Mouse (Mus musculus) bone marrow, adult 2 months (tissue): ENCODE results near the gene Iqcd. TPM values are rescaled to one million over a fixed set of nuclear protein-coding genes. Genes with fewer than 3 reads are reported as not detected.

ENCODE experiments used
- H3K27ac ChIP-seq: fragments of 200-500 bp; 2 replicates; pipeline ENCODE4 v1.5.1; 2012; ENCODE audit warnings: low read depth, mild to moderate bottlenecking, control low read depth, inconsistent platforms, low read length; ENCODE audit not compliant: control insufficient read depth, poor library complexity, insufficient read depth
- H3K4me1 ChIP-seq: fragments of 200-500 bp; 2 replicates; pipeline ENCODE4 v1.6.1; 2011; ENCODE audit warnings: low read length; ENCODE audit not compliant: control insufficient read depth, insufficient read depth
- H3K4me3 ChIP-seq: fragments of 200-500 bp; replicated peaks from 2 replicates; pipeline ENCODE3; 2011; ENCODE audit warnings: mild to moderate bottlenecking, low read depth, low read length, control low read depth; ENCODE audit not compliant: control insufficient read depth
- CTCF ChIP-seq: fragments of 200-500 bp; IDR thresholded peaks from 2 replicates; pipeline ENCODE4 v1.5.1; 2011; ENCODE audit warnings: low read length, control low read depth; ENCODE audit not compliant: control insufficient read depth, insufficient read depth
- POLR2A ChIP-seq: fragments of 200-500 bp; IDR thresholded peaks from 2 replicates; pipeline ENCODE4 v1.6.1; 2011; ENCODE audit warnings: low read depth, mild to moderate bottlenecking, control low read depth, low read length, borderline replicate concordance; ENCODE audit not compliant: control insufficient read depth
- WGBS: fragments of 180-500 bp; shearing (Covaris S2); methylation state at CpG from one replicate; pipeline ENCODE4 v1.1.7; 2018; 5-methylcytosine and 5-hydroxymethylcytosine counted together
- polyA plus RNA-seq: library from polyadenylated mRNA; stranded (reverse); fragments of >200 nt; gene quantifications from 2 replicates; pipeline ENCODE4 v1.2.4, GENCODE M21; 2011; ENCODE audit warnings: low replicate concordance; ENCODE audit not compliant: missing spikeins, insufficient read depth, insufficient read length

Gene Iqcd
- polyA plus RNA-seq, 1 experiment = 7.2 TPM

DNA sequence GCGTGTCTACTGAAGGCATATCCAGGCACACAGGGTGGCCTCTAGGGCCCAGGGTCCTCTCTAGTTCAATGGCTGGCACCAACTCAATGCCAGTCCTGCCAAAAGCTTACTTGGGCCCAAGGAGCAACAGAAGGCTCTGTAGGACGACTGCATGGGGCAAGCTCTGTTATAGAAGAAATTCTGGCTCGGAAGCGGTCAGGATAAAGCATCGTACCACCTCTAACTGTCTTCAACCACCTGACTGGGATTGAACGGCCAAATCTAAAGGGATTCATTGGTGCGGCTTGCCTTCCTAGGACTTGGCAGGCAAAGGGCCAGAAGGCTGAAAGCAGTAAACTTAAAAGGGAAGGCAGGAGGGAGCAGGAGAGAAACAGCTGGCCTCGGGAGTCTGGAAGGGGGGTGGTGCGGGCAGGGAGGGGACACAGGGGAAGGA is 20.5 kb upstream of the Iqcd start:
- TF ChIP-seq CTCF (no peak), POLR2A (no peak)
- Histone ChIP-seq H3K4me3 (no peak overlapping the region), H3K4me1 (peaks cover 2% of the 10 kb centered on the region), H3K27ac (no peak overlapping the region)
- 93% methylated on average over 9 of the region's 9 CpGs for WGBS

DNA sequence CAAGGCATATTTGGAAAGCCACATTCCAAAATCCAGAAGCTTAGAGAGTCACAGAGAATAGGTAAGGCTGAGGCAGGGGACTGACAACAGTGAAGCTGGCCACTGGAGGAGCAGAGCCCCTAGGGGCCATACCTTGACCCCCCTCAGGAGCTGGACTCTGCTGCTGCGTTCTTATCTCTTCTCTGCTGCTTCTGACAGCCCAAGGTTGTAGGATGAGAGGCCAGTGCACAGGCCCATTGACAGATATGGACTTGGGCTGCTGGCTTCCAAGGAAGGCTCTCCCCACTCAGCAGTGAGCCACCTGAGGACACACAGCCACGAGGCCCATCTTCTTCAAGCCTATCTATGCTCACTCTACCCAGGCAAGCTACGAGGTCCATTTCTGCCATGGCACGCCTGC is 19.9 kb upstream of the Iqcd start:
- Histone ChIP-seq H3K4me1 (peaks cover 2% of the 10 kb centered on the region), H3K4me3 (no peak overlapping the region), H3K27ac (no peak overlapping the region)
- no peak for TF ChIP-seq CTCF
- TF ChIP-seq POLR2A = no peak
- WGBS = 83% methylated on average over 4 of the region's 4 CpGs

DNA sequence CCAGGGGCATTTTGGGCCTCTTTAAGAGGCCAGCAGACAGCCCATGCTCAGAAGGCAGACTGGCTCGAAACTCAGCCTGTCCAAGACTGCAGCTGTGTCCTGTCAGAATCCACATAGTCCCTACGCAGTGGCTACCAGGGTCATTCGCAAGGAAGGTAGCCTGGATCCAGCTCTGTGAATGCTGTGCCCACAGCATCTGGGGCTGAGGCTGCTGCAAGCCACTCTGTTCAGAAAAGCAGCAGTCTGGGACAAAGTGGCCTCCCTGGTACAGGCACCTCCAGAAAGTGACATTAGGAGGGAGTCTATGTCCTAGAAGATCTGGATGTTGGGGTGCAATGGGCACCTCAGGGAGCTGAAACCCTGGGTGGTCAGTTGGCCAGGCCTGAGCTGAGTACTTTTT is 19.0 kb upstream of the Iqcd start:
- TF ChIP-seq CTCF = no peak
- Histone ChIP-seq H3K27ac (peak overlapping the region; percentile 33; the same call in 1 of the 2 replicates), H3K4me3 (no peak overlapping the region), H3K4me1 (peaks cover 2% of the 10 kb centered on the region)
- WGBS = 96% methylated on average over 3 of the region's 3 CpGs

DNA sequence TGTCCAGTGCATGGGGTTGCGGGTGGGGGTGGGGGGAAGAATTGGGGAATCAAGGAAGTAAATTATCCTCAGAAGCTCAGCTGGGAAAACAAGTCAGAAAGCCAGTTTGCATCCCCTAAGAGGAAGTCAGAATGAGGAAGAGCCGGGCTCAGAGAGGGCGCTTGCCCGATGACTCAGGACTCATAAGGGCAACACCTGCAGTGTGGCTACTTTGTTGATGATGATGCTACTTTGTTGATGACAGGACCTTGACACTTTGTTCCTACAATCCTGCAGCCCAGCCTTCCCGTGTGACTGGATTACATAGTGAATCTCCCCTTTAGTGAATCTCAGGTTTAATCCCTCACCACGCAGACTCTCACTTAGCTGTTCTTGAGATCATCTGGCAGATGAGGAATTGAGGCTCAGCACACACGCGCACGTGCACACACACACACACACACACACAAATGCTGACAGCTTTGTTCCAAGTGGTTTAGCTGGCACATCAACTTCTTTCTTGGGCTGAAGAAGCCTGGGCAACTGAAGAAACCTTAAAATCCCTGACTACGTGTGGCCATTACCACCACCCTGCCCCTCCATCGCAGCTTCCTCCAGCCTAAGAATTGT is 18.4 kb upstream of the Iqcd start:
- H3K4me1 ChIP-seq = peaks cover 2% of the 10 kb centered on the region
- peak overlapping the region; percentile 59; the same call in 1 of the 2 replicates for H3K27ac ChIP-seq
- no peak overlapping the region for H3K4me3 ChIP-seq
- TF ChIP-seq POLR2A (no peak), CTCF (no peak)
- WGBS = 37% methylated on average over 11 of the region's 11 CpGs

DNA sequence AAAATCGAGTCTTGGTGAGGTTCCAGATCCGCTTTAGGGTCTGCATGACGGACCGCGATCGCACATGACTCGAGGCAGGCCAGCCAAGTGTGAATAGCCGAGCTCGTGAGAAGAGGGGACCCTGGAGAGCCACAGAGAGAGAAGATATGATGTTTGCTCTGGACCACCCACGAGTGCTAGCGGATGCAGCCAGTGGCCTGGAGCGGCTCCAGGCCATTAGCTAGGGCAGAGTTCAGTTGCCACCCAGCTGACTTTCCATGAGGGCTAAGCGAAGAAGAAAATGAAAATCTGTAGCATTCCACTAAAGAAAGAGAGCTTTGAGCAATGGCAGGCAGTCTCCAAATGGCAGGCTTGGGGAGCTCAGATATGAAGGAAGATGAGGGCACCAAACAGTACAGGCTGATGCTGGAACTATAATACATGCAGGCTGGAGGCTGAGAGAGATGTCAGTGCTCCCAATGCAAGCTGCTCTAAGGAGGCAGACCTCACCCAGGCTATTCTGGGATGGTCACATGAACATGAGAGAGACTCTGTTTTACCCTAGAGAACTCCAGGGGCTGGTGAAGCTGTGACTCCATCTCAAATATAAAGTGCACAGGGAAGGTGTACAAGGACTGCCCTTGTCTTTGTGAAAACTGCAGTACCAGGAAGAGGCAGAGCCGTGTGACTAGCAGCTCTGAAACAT is 17.6 kb upstream of the Iqcd start:
- no peak overlapping the region for H3K4me3 ChIP-seq
- H3K4me1 ChIP-seq = peaks cover 2% of the 10 kb centered on the region
- no peak overlapping the region for H3K27ac ChIP-seq
- TF ChIP-seq POLR2A (0 out of 2 replicates have a peak, but pooled peaks have one; percentile 12), CTCF (no peak)
- WGBS = 86% methylated on average over 14 of the region's 14 CpGs

DNA sequence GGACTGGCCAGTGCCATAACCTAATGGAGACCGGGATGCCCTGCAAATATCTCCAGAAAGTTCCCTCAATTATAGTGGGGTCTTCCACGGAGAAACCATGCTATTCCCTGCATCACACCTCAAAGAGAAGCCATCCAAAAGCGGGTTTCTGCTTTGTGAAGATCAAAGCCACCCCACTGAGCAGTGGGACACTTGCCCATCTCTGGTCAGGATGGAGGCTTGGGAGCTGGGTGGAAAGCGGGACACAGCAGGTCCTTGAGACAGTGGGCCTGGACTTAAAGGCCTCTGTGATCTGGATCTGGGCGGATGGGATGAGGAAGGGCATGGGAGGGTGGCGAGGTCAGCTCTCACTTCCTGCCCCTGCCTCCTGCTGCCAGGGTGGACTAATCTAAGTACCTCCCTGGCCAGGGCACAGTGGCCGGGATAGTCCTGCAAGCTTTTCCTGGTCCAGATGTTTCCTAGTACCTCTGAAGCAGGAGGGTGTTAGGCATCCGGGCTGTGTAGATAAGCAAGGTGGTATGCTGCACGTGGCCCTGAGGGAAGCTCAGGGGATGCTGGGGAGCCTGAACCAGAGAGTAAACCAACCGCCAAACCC is 14.2 kb upstream of the Iqcd start:
- H3K4me3 ChIP-seq = no peak overlapping the region
- WGBS = 82% methylated on average over 10 of the region's 10 CpGs
- TF ChIP-seq POLR2A (no peak), CTCF (no peak)
- H3K27ac ChIP-seq = no peak overlapping the region
- peaks cover 15% of the 10 kb centered on the region for H3K4me1 ChIP-seq

DNA sequence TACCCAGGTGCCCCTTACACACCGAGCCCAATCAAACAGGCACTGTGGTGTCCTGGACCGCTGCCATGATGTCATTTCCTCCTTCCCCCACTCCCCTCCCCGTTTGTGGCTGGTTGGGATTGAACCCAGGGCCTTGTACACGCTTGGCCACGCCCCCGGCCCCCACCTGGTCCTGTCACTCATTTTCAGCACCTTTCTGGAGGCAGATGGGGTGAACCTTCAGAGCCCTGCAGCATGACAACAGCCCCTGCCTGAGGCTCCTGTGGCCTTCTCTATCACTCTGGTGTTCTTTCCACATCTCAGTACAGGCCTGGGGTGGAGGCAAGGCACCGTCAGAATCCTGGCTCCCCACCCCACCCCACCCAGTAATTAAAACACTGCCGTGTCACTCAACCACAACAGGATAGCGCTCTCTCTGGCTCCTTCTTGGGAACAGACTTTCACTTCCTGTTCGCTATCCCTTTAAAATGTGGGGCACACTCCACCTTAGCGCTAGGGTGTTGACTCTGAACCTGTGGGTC is 12.0 kb upstream of the Iqcd start:
- H3K4me3 ChIP-seq = no peak overlapping the region
- H3K27ac ChIP-seq = peak overlapping the region; percentile 20
- 17% methylated on average over 11 of the region's 11 CpGs for WGBS
- TF ChIP-seq POLR2A (no peak), CTCF (no peak)
- peaks cover 13% of the 10 kb centered on the region for H3K4me1 ChIP-seq

DNA sequence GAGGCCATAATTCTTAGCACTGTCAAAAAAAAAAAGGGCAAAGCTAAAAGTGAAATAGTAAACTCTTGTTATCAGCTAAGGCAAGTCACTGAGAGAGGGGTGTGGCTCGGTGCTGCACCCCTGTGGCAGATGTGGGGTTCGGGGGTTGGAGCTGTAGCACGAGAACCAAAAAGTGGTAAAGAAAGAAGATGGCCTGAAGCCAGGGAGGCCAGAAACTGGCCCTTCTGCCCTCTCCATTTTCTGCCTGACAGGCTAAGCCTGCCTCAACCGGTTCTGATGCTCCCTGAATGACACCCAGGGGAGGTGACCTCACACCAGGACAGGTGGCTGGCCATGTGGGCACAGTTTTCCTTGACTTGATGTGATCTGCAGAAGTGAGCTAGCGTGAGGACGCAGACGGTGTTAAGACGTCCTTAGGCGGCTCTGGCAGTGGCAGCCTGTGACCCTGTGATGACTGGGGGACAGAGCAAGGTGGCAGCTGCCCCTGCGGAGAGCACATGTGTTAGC is 10.8 kb upstream of the Iqcd start:
- H3K27ac ChIP-seq = peak overlapping the region; percentile 90
- TF ChIP-seq CTCF (peak; percentile 66), POLR2A (no peak)
- H3K4me1 ChIP-seq = peaks cover 13% of the 10 kb centered on the region
- H3K4me3 ChIP-seq = peak overlapping the region; percentile 7
- 20% methylated on average over 10 of the region's 10 CpGs for WGBS
